Mouse (Mus musculus) neural tube, embryonic 14.5 days (tissue): ENCODE measurements around the gene Rala. TPM values are rescaled to one million over a fixed set of nuclear protein-coding genes. Genes with fewer than 3 reads are reported as not detected.

ENCODE experiments used
- ATAC-seq: fragments of 200-750 bp; cut with Nextera tagmentation; 2 replicates; pipeline ENCODE4 v1.8.0; 2017; ENCODE audit warnings: low read depth, mild to moderate bottlenecking, moderate TSS enrichment, moderate library complexity
- H3K27ac ChIP-seq: fragments of 300-500 bp; sonication (generic); 2 replicates; pipeline ENCODE4 v1.5.1; 2014; ENCODE audit warnings: low read depth, mild to moderate bottlenecking, control low read depth, low read length, moderate library complexity, mixed read lengths
- H3K27me3 ChIP-seq: fragments of 300-500 bp; sonication (generic); 2 replicates; pipeline ENCODE4 v1.6.1; 2014; ENCODE audit warnings: low read length; ENCODE audit not compliant: control insufficient read depth, insufficient read depth
- H3K36me3 ChIP-seq: fragments of 300-500 bp; sonication (generic); 2 replicates; pipeline ENCODE4 v1.6.1; 2014; ENCODE audit warnings: low read length, mixed read lengths; ENCODE audit not compliant: control insufficient read depth, insufficient read depth
- H3K4me1 ChIP-seq: fragments of 300-500 bp; sonication (generic); 2 replicates; pipeline ENCODE4 v1.6.1; 2014; ENCODE audit warnings: low read length; ENCODE audit not compliant: control insufficient read depth, insufficient read depth
- H3K4me2 ChIP-seq: fragments of 300-500 bp; sonication (generic); 2 replicates; pipeline ENCODE4 v1.6.1; 2014; ENCODE audit warnings: mild to moderate bottlenecking, low read depth, low read length, control low read depth
- H3K4me3 ChIP-seq: fragments of 300-500 bp; sonication (generic); 2 replicates; pipeline ENCODE4 v1.5.1; 2014; ENCODE audit warnings: low read depth, low read length, control low read depth, mixed read lengths
- H3K9ac ChIP-seq: fragments of 300-500 bp; sonication (generic); replicated peaks from 2 replicates; pipeline ENCODE4 v1.6.1; 2014; ENCODE audit warnings: low read depth, mild to moderate bottlenecking, control low read depth, low read length, mixed read lengths
- H3K9me3 ChIP-seq: fragments of 300-500 bp; sonication (generic); 2 replicates; pipeline ENCODE4 v1.6.1; 2016; ENCODE audit warnings: low read length; ENCODE audit not compliant: control insufficient read depth
- WGBS: fragments of 180-500 bp; shearing (Covaris S2); extraction: QIAGEN DNeasy Blood & Tissue Kit; methylation state at CpG from one replicate; pipeline ENCODE4 v1.1.7; 2014; 5-methylcytosine and 5-hydroxymethylcytosine counted together
- polyA plus RNA-seq: library from polyadenylated mRNA; unstranded; fragments of >200 nt; fragmentation: Nextera tagmentation; extraction: Ambion mirVana; gene quantifications from 2 replicates; pipeline ENCODE4 v1.2.1, GENCODE M21; 2014

The Rala gene
- polyA plus RNA-seq, 1 experiment from 2014 or later = 224 TPM

DNA sequence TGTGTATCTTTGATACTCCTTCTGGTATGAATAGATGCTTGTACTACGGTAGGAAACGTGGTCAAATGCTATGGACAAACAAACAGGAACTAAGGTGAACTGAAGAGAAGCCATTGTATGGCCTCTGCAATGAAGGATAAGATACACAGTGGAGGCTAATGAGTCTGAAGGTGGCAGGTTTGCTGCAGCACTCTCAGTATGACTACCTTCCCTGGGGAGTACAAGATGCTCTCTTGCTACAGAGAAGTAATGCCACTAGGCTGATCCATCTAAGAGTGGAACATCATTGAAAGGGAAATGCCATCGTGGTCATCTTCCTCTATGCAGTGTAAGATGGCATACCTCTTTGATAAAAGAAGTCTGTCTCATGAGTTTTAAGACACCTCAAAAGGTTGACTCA, 111.1 kb downstream of the Rala start:
- Histone ChIP-seq H3K9ac (no peak overlapping the region), H3K4me3 (no peak overlapping the region), H3K4me1 (no peaks in the 10 kb centered on the region), H3K4me2 (no peak overlapping the region), H3K36me3 (no peaks in the 10 kb centered on the region), H3K27me3 (no peaks in the 10 kb centered on the region), H3K27ac (no peak overlapping the region), H3K9me3 (no peaks in the 10 kb centered on the region)
- 64% methylated on average over 3 of the region's 3 CpGs for WGBS
- ATAC-seq = no peak

Other genes starting within 250 kb of the Rala start
- 47.7 and 55.4 TPM in 2 replicates for gene Mplkip, start 249.0 kb downstream of the Rala start, polyA plus RNA-seq
- gene Sugct, start 248.7 kb downstream of the Rala start, polyA plus RNA-seq = 2.2 and 2.3 TPM in 2 replicates
- gene Cdk13, start 139.1 kb downstream of the Rala start, polyA plus RNA-seq = 18.1 and 22.5 TPM in 2 replicates
- 79.4 and 87.9 TPM in 2 replicates for gene Yae1d1, start 49.1 kb upstream of the Rala start, polyA plus RNA-seq